Mouse (Mus musculus): ENCODE measurements at regions not wholly inside any gene's neighbourhood (a gene's known extent, or its start where the extent isn't known, plus 50 kb on each side); places are given as distances from the start of the nearest gene placed in this dataset.

- DNase-seq (ENCODE audit: inconsistent ontology term), result no peak
These were observed 89.1 kb downstream of the Kcnj2 start for GRCm38 (mm10) chr11:111155023-111155422.

- no peak for DNase-seq (ENCODE audit: inconsistent ontology term)
These were observed 89.8 kb downstream of the Kcnj2 start for GRCm38 (mm10) chr11:111155747-111156146.

GRCm38 (mm10) chr11:111159299-111159698, 93.3 kb downstream of the Kcnj2 start:
- no peak for DNase-seq (ENCODE audit: inconsistent ontology term)

GRCm38 (mm10) chr11:111164907-111165306, 98.9 kb downstream of the Kcnj2 start:
- no peak for DNase-seq (ENCODE audit: inconsistent ontology term)

GRCm38 (mm10) chr11:111170174-111170800, 104.3 kb downstream of the Kcnj2 start:
- no peak for DNase-seq (ENCODE audit: inconsistent ontology term)

- DNase-seq (ENCODE audit: inconsistent ontology term), result no peak
These were observed 107.6 kb downstream of the Kcnj2 start for GRCm38 (mm10) chr11:111173525-111173924.

GRCm38 (mm10) chr11:111175566-111175965, 109.6 kb downstream of the Kcnj2 start:
- DNase-seq (ENCODE audit: inconsistent ontology term), result no peak

- no peak for DNase-seq (ENCODE audit: inconsistent ontology term)
These were observed 111.6 kb downstream of the Kcnj2 start for GRCm38 (mm10) chr11:111177516-111177915.

GRCm38 (mm10) chr11:111197422-111197821, 131.5 kb downstream of the Kcnj2 start:
- DNase-seq (ENCODE audit: inconsistent ontology term), result no peak

GRCm38 (mm10) chr11:111200512-111200911, 134.5 kb downstream of the Kcnj2 start:
- no peak for DNase-seq (ENCODE audit: inconsistent ontology term)

GRCm38 (mm10) chr11:111202780-111203179, 136.8 kb downstream of the Kcnj2 start:
- DNase-seq (ENCODE audit: inconsistent ontology term), result no peak

GRCm38 (mm10) chr11:111210565-111210964, 144.6 kb downstream of the Kcnj2 start:
- DNase-seq (ENCODE audit: inconsistent ontology term), result no peak

GRCm38 (mm10) chr11:111212038-111212701, 146.2 kb downstream of the Kcnj2 start:
- DNase-seq (ENCODE audit: inconsistent ontology term), result no peak

GRCm38 (mm10) chr11:111212702-111213328, 146.9 kb downstream of the Kcnj2 start:
- no peak for DNase-seq (ENCODE audit: inconsistent ontology term)

- no peak for DNase-seq (ENCODE audit: inconsistent ontology term)
These were observed 149.0 kb downstream of the Kcnj2 start for GRCm38 (mm10) chr11:111215006-111215405.

- DNase-seq (ENCODE audit: inconsistent ontology term), result peak; percentile 18
These were observed 157.9 kb downstream of the Kcnj2 start for GRCm38 (mm10) chr11:111223834-111224233.

- no peak for DNase-seq (ENCODE audit: inconsistent ontology term)
These were observed 161.3 kb downstream of the Kcnj2 start for GRCm38 (mm10) chr11:111227305-111227704.

GRCm38 (mm10) chr11:111236741-111237140, 170.8 kb downstream of the Kcnj2 start:
- DNase-seq (ENCODE audit: inconsistent ontology term), result no peak

GRCm38 (mm10) chr11:111239784-111240183, 173.8 kb downstream of the Kcnj2 start:
- DNase-seq (ENCODE audit: inconsistent ontology term), result no peak

- DNase-seq (ENCODE audit: inconsistent ontology term), result no peak
These were observed 186.3 kb downstream of the Kcnj2 start for GRCm38 (mm10) chr11:111252226-111252625.

- DNase-seq (ENCODE audit: inconsistent ontology term), result no peak
These were observed 190.6 kb downstream of the Kcnj2 start for GRCm38 (mm10) chr11:111256596-111256995.

- DNase-seq (ENCODE audit: inconsistent ontology term), result no peak
These were observed 194.9 kb downstream of the Kcnj2 start for GRCm38 (mm10) chr11:111260691-111261383.
